Comparison of ENCODE assay signal across 10 mouse cellular contexts in genomic region chr6:136938331-136939126, GRCm38 (mm10). TPM values are rescaled to one million over a fixed set of nuclear protein-coding genes. Genes with fewer than 3 reads are reported as not detected.
DNase-seq lines count a peak whose midpoint lies in the region; ATAC-seq and TF ChIP-seq lines count a peak whose summit lies in the region.
"Had no signal": no experiment of that assay in that cellular context is flagged by ENCODE, and none has a peak within 500 bp of the region (broad histone marks: within the 10 kb centered on the region; RNA-seq: fewer than 3 reads in every experiment).

No protein-coding gene starts in this region.

- peak overlapping the region; percentile 50; the same call in 1 of the 2 replicates for H3K27ac ChIP-seq in kidney, postnatal 0 days
- H3K27ac ChIP-seq in heart, embryonic 14.5 days (replicated peaks in 1 of 2; ENCODE audit: control insufficient read depth in 1 of 2, insufficient read depth in 1 of 2, low read depth in 2 of 2, low read length in 2 of 2): peak overlapping the region; percentile 51 to 61
- H3K27ac ChIP-seq in cerebellum, adult 2 months (ENCODE audit: insufficient read depth, low read length): no peak overlapping the region
- H3K27ac ChIP-seq: neural tube, embryonic 12.5 days had no signal

- ATAC-seq in kidney, postnatal 0 days (replicated peaks; ENCODE audit: low FRiP score, low read depth): no peak
- ATAC-seq in heart, embryonic 14.5 days (ENCODE audit: insufficient number of reproducible peaks, insufficient read depth, low FRiP score, low read depth): no peak; the same call in 1 of the 2 replicates
- ATAC-seq in monocyte, adult 5-6 weeks (replicated peaks; ENCODE audit: insufficient number of reproducible peaks, low FRiP score, low TSS enrichment, poor library complexity, severe bottlenecking): 0 out of 2 replicates have a peak, but pooled peaks have one; percentile 5
- ATAC-seq: Patski had no signal

- H3K9me3 ChIP-seq in kidney, postnatal 0 days (replicated peaks; ENCODE audit: low read length): no peaks in the 10 kb centered on the region
- no peaks in the 10 kb centered on the region for H3K9me3 ChIP-seq in heart, embryonic 14.5 days (ENCODE audit: control insufficient read depth, low read length)
- H3K9me3 ChIP-seq: neural tube, embryonic 12.5 days had no signal

- no peak for TF ChIP-seq POLR2A in cerebellum, adult 2 months (IDR thresholded peaks at IDR 0.05; ENCODE audit: borderline replicate concordance, insufficient read depth, low read length)

- no peaks in the 10 kb centered on the region for H3K27me3 ChIP-seq in kidney, postnatal 0 days (ENCODE audit: insufficient read depth, low read length)
- H3K27me3 ChIP-seq in heart, embryonic 14.5 days (ENCODE audit: control insufficient read depth, insufficient read depth, low read length): no peaks in the 10 kb centered on the region
- H3K27me3 ChIP-seq in cerebellum, adult 2 months (ENCODE audit: control insufficient read depth, insufficient read depth, low read length): no peaks in the 10 kb centered on the region; the same call in 1 of the 2 replicates
- H3K27me3 ChIP-seq: neural tube, embryonic 12.5 days; Patski had no signal

- no peak overlapping the region for H3K4me2 ChIP-seq in kidney, postnatal 0 days (ENCODE audit: low read length)
- peak overlapping the region; percentile 35 for H3K4me2 ChIP-seq in heart, embryonic 14.5 days (ENCODE audit: low read length)
- H3K4me2 ChIP-seq: neural tube, embryonic 12.5 days had no signal

- no peak for TF ChIP-seq CTCF in kidney, postnatal 0 days (IDR thresholded peaks at IDR 0.05; ENCODE audit: low read depth)
- no peak for TF ChIP-seq CTCF in cerebellum, adult 2 months (IDR thresholded peaks at IDR 0.05; ENCODE audit: borderline replicate concordance, insufficient read depth, low read depth, low read length)

- H3K4me3 ChIP-seq in kidney, postnatal 0 days (replicated peaks; ENCODE audit: low read depth, low read length): no peak overlapping the region
- no peak overlapping the region for H3K4me3 ChIP-seq in heart, embryonic 14.5 days (ENCODE audit: control insufficient read depth in 1 of 2, insufficient read depth in 1 of 2, low read depth in 1 of 2, low read length in 2 of 2)
- H3K4me3 ChIP-seq in cerebellum, adult 2 months (replicated peaks; ENCODE audit: insufficient read depth, low read depth, low read length): no peak overlapping the region
- H3K4me3 ChIP-seq: neural tube, embryonic 12.5 days had no signal

- H3K9ac ChIP-seq in kidney, postnatal 0 days (ENCODE audit: low read depth, low read length): no peak overlapping the region
- peak overlapping the region; percentile 28; the same call in 1 of the 2 replicates for H3K9ac ChIP-seq in heart, embryonic 14.5 days (ENCODE audit: low read length)
- H3K9ac ChIP-seq: neural tube, embryonic 12.5 days had no signal

- 73% methylated on average over 18 of the region's 18 CpGs for WGBS in kidney, postnatal 0 days
- WGBS in heart, embryonic 14.5 days: 57% methylated on average over 18 of the region's 18 CpGs
- 77% methylated on average over 18 of the region's 18 CpGs for WGBS in cerebellum, adult 2 months

- H3K36me3 ChIP-seq in kidney, postnatal 0 days (ENCODE audit: insufficient read depth, low read length): no peaks in the 10 kb centered on the region
- no peaks in the 10 kb centered on the region for H3K36me3 ChIP-seq in heart, embryonic 14.5 days (ENCODE audit: control insufficient read depth, insufficient read depth, low read length)
- H3K36me3 ChIP-seq: neural tube, embryonic 12.5 days had no signal

- H3K4me1 ChIP-seq in kidney, postnatal 0 days (replicated peaks; ENCODE audit: insufficient read depth, low read length): peaks cover 14% of the 10 kb centered on the region
- peaks cover 19 to 28% of the 10 kb centered on the region in 2 experiments for H3K4me1 ChIP-seq in heart, embryonic 14.5 days (ENCODE audit: control insufficient read depth in 2 of 2, insufficient read depth in 2 of 2, low read length in 2 of 2)
- H3K4me1 ChIP-seq in cerebellum, adult 2 months (ENCODE audit: control insufficient read depth, insufficient read depth, low read length): no peaks in the 10 kb centered on the region
- H3K4me1 ChIP-seq: neural tube, embryonic 12.5 days had no signal

- no peak for DNase-seq in kidney, postnatal 0 days (ENCODE audit: low spot score)
- no peak for DNase-seq in kidney, adult 9 months
- DNase-seq in NIH3T3 (ENCODE audit: low read depth): peak; percentile 83
- DNase-seq in cerebellum, adult 2 months: no peak
- no peak for DNase-seq in embryo, embryonic 9.5 days (ENCODE audit: extremely low spot score)
- DNase-seq in testis, postnatal 14 days (ENCODE audit: low spot score): no peak

RNA-seq across cellular contexts. Expression of gene Arhgdib, which starts 3.2 kb away (rescaled TPM):
- polyA plus RNA-seq in kidney, postnatal 0 days (2015; fragmentation: Nextera tagmentation; extraction: Ambion mirVana): 105 and 106 TPM in 2 replicates
- polyA plus RNA-seq in heart, embryonic 14.5 days (2014; fragmentation: Nextera tagmentation; extraction: Ambion mirVana): 86.1 and 88.6 TPM in 2 replicates
- 977 to 1,211 TPM (median 1,012 TPM) in 3 replicates for total RNA-seq in monocyte, adult 5-6 weeks (2017)
- polyA plus RNA-seq in cerebellum, adult 2 months (2012; rRNA removed): 10.1 and 10.5 TPM in 2 replicates

RNA-seq across cellular contexts. Expression of gene Pde6h, which starts 14.9 kb away (rescaled TPM):
- 0.04 and 0.67 TPM in 2 replicates for polyA plus RNA-seq in kidney, postnatal 0 days (2015; fragmentation: Nextera tagmentation; extraction: Ambion mirVana)
- 0.23 TPM in 1 of 2 replicates, not detected in the other for polyA plus RNA-seq in heart, embryonic 14.5 days (2014; fragmentation: Nextera tagmentation; extraction: Ambion mirVana)
- 0.10 TPM in 1 of 3 replicates, not detected in the others for total RNA-seq in monocyte, adult 5-6 weeks (2017)
- polyA plus RNA-seq in cerebellum, adult 2 months (2012; rRNA removed): 0.11 and 0.38 TPM in 2 replicates
- polyA plus RNA-seq: neural tube, embryonic 12.5 days had no signal

RNA-seq across cellular contexts. Expression of gene Erp27, which starts 16.5 kb away (rescaled TPM):
- polyA plus RNA-seq in kidney, postnatal 0 days (2015; fragmentation: Nextera tagmentation; extraction: Ambion mirVana): 0.23 and 0.34 TPM in 2 replicates
- 0.93 and 1.7 TPM in 2 replicates for polyA plus RNA-seq in heart, embryonic 14.5 days (2014; fragmentation: Nextera tagmentation; extraction: Ambion mirVana)
- total RNA-seq in monocyte, adult 5-6 weeks (2017): 3.7 to 8.5 TPM (median 5.7 TPM) in 3 replicates
- 0.22 and 0.31 TPM in 2 replicates for polyA plus RNA-seq in cerebellum, adult 2 months (2012; rRNA removed)
- polyA plus RNA-seq: neural tube, embryonic 12.5 days had no signal
